8 mouse cellular contexts compared by ENCODE assay signal in genomic region chr3:107696910-107697309, GRCm38 (mm10). TPM values are rescaled to one million over a fixed set of nuclear protein-coding genes. Genes with fewer than 3 reads are reported as not detected.
A peak's percentile ranks its signal among the peaks of the same experiment; 100 is the strongest.
DNase-seq lines count a peak whose midpoint lies in the region; ATAC-seq and TF ChIP-seq lines count a peak whose summit lies in the region.

No protein-coding gene starts in this region.

- no peaks in the 10 kb centered on the region for H3K9me3 ChIP-seq in kidney, embryonic 14.5 days (ENCODE audit: control insufficient read depth, low read length)
- H3K9me3 ChIP-seq in embryonic facial prominence, embryonic 13.5 days = no peaks in the 10 kb centered on the region
- no peaks in the 10 kb centered on the region for H3K9me3 ChIP-seq in hindbrain, embryonic 16.5 days (ENCODE audit: control insufficient read depth, low read length)
- H3K9me3 ChIP-seq in midbrain, postnatal 0 days (ENCODE audit: low read length) = no peaks in the 10 kb centered on the region

- H3K27me3 ChIP-seq in kidney, embryonic 14.5 days (ENCODE audit: control insufficient read depth, insufficient read depth, low read length) = no peaks in the 10 kb centered on the region
- H3K27me3 ChIP-seq in embryonic facial prominence, embryonic 13.5 days = no peaks in the 10 kb centered on the region
- H3K27me3 ChIP-seq in hindbrain, embryonic 16.5 days (replicated peaks; ENCODE audit: control insufficient read depth, insufficient read depth, low read length) = no peaks in the 10 kb centered on the region; the same call in 1 of the 2 replicates
- H3K27me3 ChIP-seq in midbrain, postnatal 0 days (ENCODE audit: insufficient read depth, low read length) = no peaks in the 10 kb centered on the region

- peak overlapping the region; percentile 21; the same call in 1 of the 2 replicates for H3K4me2 ChIP-seq in kidney, embryonic 14.5 days (replicated peaks; ENCODE audit: low read depth, low read length)
- peak overlapping the region; percentile 46 for H3K4me2 ChIP-seq in embryonic facial prominence, embryonic 13.5 days
- H3K4me2 ChIP-seq in hindbrain, embryonic 16.5 days (ENCODE audit: low read length) = peak overlapping the region; percentile 47
- no peak overlapping the region; the same call in 1 of the 2 replicates for H3K4me2 ChIP-seq in midbrain, postnatal 0 days (ENCODE audit: low read depth, low read length, poor library complexity, severe bottlenecking)

- DNase-seq in kidney, adult 11 months = no peak
- no peak for DNase-seq in midbrain, postnatal 0 days (ENCODE audit: low spot score)
- DNase-seq in right cerebral cortex, adult 18-20 months = no peak
- no peak for DNase-seq in urinary bladder, postnatal 10 days (ENCODE audit: low spot score)

- ATAC-seq in kidney, embryonic 14.5 days (ENCODE audit: low FRiP score, low TSS enrichment) = peak; percentile 24
- peak; percentile 28 for ATAC-seq in embryonic facial prominence, embryonic 13.5 days (ENCODE audit: insufficient number of reproducible peaks, insufficient read depth, low FRiP score, low TSS enrichment, low read depth)
- ATAC-seq in hindbrain, embryonic 16.5 days = no peak
- no peak for ATAC-seq in midbrain, postnatal 0 days (ENCODE audit: low FRiP score)
- ATAC-seq in inflammation-experienced regulatory T-cells, adult 6 months = no peak

- H3K27ac ChIP-seq in kidney, embryonic 14.5 days (ENCODE audit: low read depth, low read length) = no peak overlapping the region
- H3K27ac ChIP-seq in embryonic facial prominence, embryonic 13.5 days = no peak overlapping the region
- H3K27ac ChIP-seq in hindbrain, embryonic 16.5 days (ENCODE audit: low read depth, low read length) = no peak overlapping the region
- no peak overlapping the region for H3K27ac ChIP-seq in midbrain, postnatal 0 days (ENCODE audit: low read depth, low read length)

- peak overlapping the region; percentile 25; the same call in 1 of the 2 replicates for H3K9ac ChIP-seq in kidney, embryonic 14.5 days (ENCODE audit: low read depth, low read length)
- H3K9ac ChIP-seq in embryonic facial prominence, embryonic 13.5 days = peak overlapping the region; percentile 54; the same call in 1 of the 2 replicates
- H3K9ac ChIP-seq in hindbrain, embryonic 16.5 days (ENCODE audit: low read depth, low read length) = peak overlapping the region; percentile 44; the same call in 1 of the 2 replicates
- no peak overlapping the region; the same call in 1 of the 2 replicates for H3K9ac ChIP-seq in midbrain, postnatal 0 days (replicated peaks; ENCODE audit: low read length, poor library complexity, severe bottlenecking)

- WGBS in kidney, embryonic 14.5 days = 31% methylated on average over 3 of the region's 3 CpGs
- 49% methylated on average over 3 of the region's 3 CpGs for WGBS in embryonic facial prominence, embryonic 13.5 days
- 42% methylated on average over 3 of the region's 3 CpGs for WGBS in hindbrain, embryonic 16.5 days
- 36% methylated on average over 3 of the region's 3 CpGs for WGBS in midbrain, postnatal 0 days

- no peak overlapping the region for H3K4me3 ChIP-seq in kidney, embryonic 14.5 days (ENCODE audit: low read length)
- peak overlapping the region; percentile 90 for H3K4me3 ChIP-seq in embryonic facial prominence, embryonic 13.5 days
- H3K4me3 ChIP-seq in hindbrain, embryonic 16.5 days (ENCODE audit: low read length) = peak overlapping the region; percentile 79
- peak overlapping the region; percentile 67; the same call in 1 of the 2 replicates for H3K4me3 ChIP-seq in midbrain, postnatal 0 days (ENCODE audit: low read depth, low read length)

- H3K36me3 ChIP-seq in kidney, embryonic 14.5 days (ENCODE audit: control insufficient read depth, insufficient read depth, low read length) = no peaks in the 10 kb centered on the region
- H3K36me3 ChIP-seq in embryonic facial prominence, embryonic 13.5 days = no peaks in the 10 kb centered on the region
- no peaks in the 10 kb centered on the region for H3K36me3 ChIP-seq in hindbrain, embryonic 16.5 days (ENCODE audit: control insufficient read depth, insufficient read depth, low read length)
- H3K36me3 ChIP-seq in midbrain, postnatal 0 days (ENCODE audit: insufficient read depth, low read length) = no peaks in the 10 kb centered on the region

- peaks cover 18% of the 10 kb centered on the region for H3K4me1 ChIP-seq in kidney, embryonic 14.5 days (ENCODE audit: control insufficient read depth, insufficient read depth, low read length)
- peaks cover 28% of the 10 kb centered on the region for H3K4me1 ChIP-seq in embryonic facial prominence, embryonic 13.5 days
- H3K4me1 ChIP-seq in hindbrain, embryonic 16.5 days (ENCODE audit: control insufficient read depth, insufficient read depth, low read depth, low read length) = peaks cover 25% of the 10 kb centered on the region
- peaks cover 17% of the 10 kb centered on the region for H3K4me1 ChIP-seq in midbrain, postnatal 0 days (ENCODE audit: insufficient read depth, low read length)

- TF ChIP-seq CTCF in midbrain, postnatal 0 days (IDR thresholded peaks at IDR 0.05) = no peak

RNA-seq across cellular contexts. Expression of gene Ahcyl1, which starts 0.6 kb away (rescaled TPM):
- polyA plus RNA-seq in kidney, embryonic 14.5 days (2014; fragmentation: Nextera tagmentation; extraction: Ambion mirVana) = 73.8 and 119 TPM in 2 replicates
- 91.9 and 93.2 TPM in 2 replicates for polyA plus RNA-seq in embryonic facial prominence, embryonic 13.5 days (2015; fragmentation: Nextera tagmentation; extraction: Ambion mirVana)
- 116 and 117 TPM in 2 replicates for polyA plus RNA-seq in hindbrain, embryonic 16.5 days (2015; fragmentation: Nextera tagmentation; extraction: Ambion mirVana)
- 65.9 and 76.0 TPM in 2 replicates for total RNA-seq in midbrain, postnatal 0 days (2014; rRNA removed)
- 109 and 111 TPM in 2 replicates for polyA plus RNA-seq in midbrain, postnatal 0 days (2015; fragmentation: Nextera tagmentation; extraction: Ambion mirVana)
- 10 to 100 TPM; 17.5 to 22.8 (median 19.6) TPM for polyA plus RNA-seq in inflammation-experienced regulatory T-cells, adult 6 months (2017; shearing (Covaris generic))

Comparison
In these comparisons a context has a peak if more than half of its experiments do, and no peak if none do; other contexts are left out.
1. ATAC-seq: peak in kidney, embryonic 14.5 days (single experiment) and embryonic facial prominence, embryonic 13.5 days (single experiment); none in hindbrain, embryonic 16.5 days (single experiment), midbrain, postnatal 0 days (single experiment) and inflammation-experienced regulatory T-cells, adult 6 months (single experiment).